Comparison of ENCODE assay signal across 18 mouse cellular contexts in genomic region chr4:131217571-131218155, GRCm38 (mm10).
DNase-seq lines count a peak whose midpoint lies in the region; ATAC-seq and TF ChIP-seq lines count a peak whose summit lies in the region.
"Had no signal": no experiment of that assay in that cellular context is flagged by ENCODE, and none has a peak within 500 bp of the region (broad histone marks: within the 10 kb centered on the region; RNA-seq: fewer than 3 reads in every experiment).

No protein-coding gene starts in this region.

- WGBS in forebrain, embryonic 12.5 days, result 56% methylated on average over 7 of the region's 7 CpGs
- 61% methylated on average over 7 of the region's 7 CpGs for WGBS in forebrain, embryonic 11.5 days
- whole genome bisulfite sequencing in midbrain, embryonic 10.5 days, result 48% methylated on average over 7 of the region's 7 CpGs
- 69% methylated on average over 7 of the region's 7 CpGs for WGBS in midbrain, postnatal 0 days
- 22% methylated on average over 7 of the region's 7 CpGs for WGBS in embryonic facial prominence, embryonic 12.5 days

- no peaks in the 10 kb centered on the region for H3K27me3 ChIP-seq in forebrain, embryonic 12.5 days
- H3K27me3 ChIP-seq in forebrain, embryonic 11.5 days (ENCODE audit: control insufficient read depth, insufficient read depth, low read length), result no peaks in the 10 kb centered on the region
- H3K27me3 ChIP-seq in midbrain, embryonic 10.5 days (ENCODE audit: low read depth, poor library complexity, severe bottlenecking), result no peaks in the 10 kb centered on the region
- H3K27me3 ChIP-seq in midbrain, postnatal 0 days (ENCODE audit: insufficient read depth, low read length), result no peaks in the 10 kb centered on the region
- H3K27me3 ChIP-seq in embryonic facial prominence, embryonic 12.5 days, result no peaks in the 10 kb centered on the region
- H3K27me3 ChIP-seq: liver, embryonic 15.5 days had no signal

- peak overlapping the region; percentile 50; the same call in 1 of the 2 replicates for H3K27ac ChIP-seq in forebrain, embryonic 12.5 days
- H3K27ac ChIP-seq in forebrain, embryonic 11.5 days (ENCODE audit: low read depth, low read length), result no peak overlapping the region
- peak overlapping the region; percentile 42; the same call in 1 of the 2 replicates for H3K27ac ChIP-seq in midbrain, embryonic 10.5 days (replicated peaks)
- no peak overlapping the region for H3K27ac ChIP-seq in midbrain, postnatal 0 days (ENCODE audit: low read depth, low read length)
- H3K27ac ChIP-seq in embryonic facial prominence, embryonic 12.5 days, result peak overlapping the region; percentile 30; the same call in 1 of the 2 replicates
- H3K27ac ChIP-seq: hindbrain, postnatal 0 days; liver, embryonic 15.5 days; macrophage had no signal

- no peak overlapping the region for H3K4me3 ChIP-seq in forebrain, embryonic 12.5 days (replicated peaks)
- no peak overlapping the region for H3K4me3 ChIP-seq in forebrain, embryonic 11.5 days (ENCODE audit: low read depth, low read length)
- H3K4me3 ChIP-seq in midbrain, embryonic 10.5 days, result no peak overlapping the region
- H3K4me3 ChIP-seq in midbrain, postnatal 0 days (ENCODE audit: low read depth, low read length), result no peak overlapping the region
- no peak overlapping the region for H3K4me3 ChIP-seq in embryonic facial prominence, embryonic 12.5 days
- H3K4me3 ChIP-seq: liver, embryonic 15.5 days had no signal

- no peak for TF ChIP-seq CTCF in midbrain, postnatal 0 days (IDR thresholded peaks at IDR 0.05)

- H3K36me3 ChIP-seq in forebrain, embryonic 12.5 days (replicated peaks), result no peaks in the 10 kb centered on the region
- no peaks in the 10 kb centered on the region for H3K36me3 ChIP-seq in forebrain, embryonic 11.5 days (ENCODE audit: control insufficient read depth, insufficient read depth, low read length)
- no peaks in the 10 kb centered on the region for H3K36me3 ChIP-seq in midbrain, embryonic 10.5 days
- no peaks in the 10 kb centered on the region for H3K36me3 ChIP-seq in midbrain, postnatal 0 days (ENCODE audit: insufficient read depth, low read length)
- H3K36me3 ChIP-seq in embryonic facial prominence, embryonic 12.5 days, result no peaks in the 10 kb centered on the region
- H3K36me3 ChIP-seq: liver, embryonic 15.5 days had no signal

- no peak overlapping the region for H3K9ac ChIP-seq in forebrain, embryonic 12.5 days
- H3K9ac ChIP-seq in forebrain, embryonic 11.5 days (ENCODE audit: low read length), result no peak overlapping the region
- no peak overlapping the region for H3K9ac ChIP-seq in midbrain, postnatal 0 days (replicated peaks; ENCODE audit: low read length, poor library complexity, severe bottlenecking)
- no peak overlapping the region for H3K9ac ChIP-seq in embryonic facial prominence, embryonic 12.5 days
- H3K9ac ChIP-seq: liver, embryonic 15.5 days had no signal

- no peak for DNase-seq in forebrain, embryonic 11.5 days (ENCODE audit: low spot score)
- no peak for DNase-seq in midbrain, embryonic 10.5 days (ENCODE audit: low spot score)
- DNase-seq in midbrain, postnatal 0 days (ENCODE audit: low spot score), result no peak
- DNase-seq in telencephalon, adult 2 months (ENCODE audit: low read depth, low spot score), result peak; percentile 12
- DNase-seq in gastrocnemius, postnatal 25 days, result no peak
- DNase-seq: adrenal gland, postnatal 14 days; cerebellum, adult 8-10 months; heart, postnatal 14 days; kidney, adult 11 months; kidney, postnatal 10 days; midbrain, embryonic 14.5 days; thymus, postnatal 36 days had no signal

- no peaks in the 10 kb centered on the region for H3K9me3 ChIP-seq in forebrain, embryonic 12.5 days
- H3K9me3 ChIP-seq in forebrain, embryonic 11.5 days (ENCODE audit: control insufficient read depth, low read length), result no peaks in the 10 kb centered on the region
- no peaks in the 10 kb centered on the region for H3K9me3 ChIP-seq in midbrain, embryonic 10.5 days (replicated peaks)
- H3K9me3 ChIP-seq in midbrain, postnatal 0 days (ENCODE audit: low read length), result no peaks in the 10 kb centered on the region
- H3K9me3 ChIP-seq in embryonic facial prominence, embryonic 12.5 days, result no peaks in the 10 kb centered on the region
- H3K9me3 ChIP-seq: liver, embryonic 15.5 days had no signal

- no peak for ATAC-seq in forebrain, embryonic 12.5 days (ENCODE audit: low FRiP score)
- ATAC-seq in forebrain, embryonic 11.5 days (replicated peaks; ENCODE audit: low FRiP score), result no peak
- ATAC-seq in midbrain, postnatal 0 days (ENCODE audit: low FRiP score), result no peak
- no peak for ATAC-seq in embryonic facial prominence, embryonic 12.5 days (ENCODE audit: insufficient number of reproducible peaks, insufficient read depth, low FRiP score, low TSS enrichment)
- ATAC-seq: hindbrain, postnatal 0 days had no signal

- H3K4me1 ChIP-seq in forebrain, embryonic 12.5 days, result peaks cover 14% of the 10 kb centered on the region
- no peaks in the 10 kb centered on the region for H3K4me1 ChIP-seq in forebrain, embryonic 11.5 days (replicated peaks; ENCODE audit: control insufficient read depth, insufficient read depth, low read length)
- H3K4me1 ChIP-seq in midbrain, embryonic 10.5 days, result peaks cover 9% of the 10 kb centered on the region
- H3K4me1 ChIP-seq in midbrain, postnatal 0 days (ENCODE audit: insufficient read depth, low read length), result no peaks in the 10 kb centered on the region
- peaks cover 10% of the 10 kb centered on the region for H3K4me1 ChIP-seq in embryonic facial prominence, embryonic 12.5 days
- H3K4me1 ChIP-seq: liver, embryonic 15.5 days had no signal

- no peak overlapping the region for H3K4me2 ChIP-seq in forebrain, embryonic 12.5 days
- no peak overlapping the region for H3K4me2 ChIP-seq in forebrain, embryonic 11.5 days (ENCODE audit: low read depth, low read length, severe bottlenecking)
- H3K4me2 ChIP-seq in midbrain, postnatal 0 days (ENCODE audit: low read depth, low read length, poor library complexity, severe bottlenecking), result no peak overlapping the region
- no peak overlapping the region; the same call in 1 of the 2 replicates for H3K4me2 ChIP-seq in embryonic facial prominence, embryonic 12.5 days (replicated peaks)
- H3K4me2 ChIP-seq: heart, embryonic 11.5 days; liver, embryonic 15.5 days had no signal

Comparison
In these comparisons a context has a peak if more than half of its experiments do, and no peak if none do; other contexts are left out.
1. H3K27ac ChIP-seq: peak in forebrain, embryonic 12.5 days (single experiment), midbrain, embryonic 10.5 days (single experiment) and embryonic facial prominence, embryonic 12.5 days (single experiment); none in forebrain, embryonic 11.5 days (single experiment) and midbrain, postnatal 0 days (single experiment).